Mouse (Mus musculus) CD4-positive helper T cell, adult 2 months (primary cell): ENCODE data around the gene Lcmt1.

Experiments used
- DNase-seq: peaks from one replicate; pipeline ENCODE4 v3.0.0-alpha.2; 2012; ENCODE audit warnings: low read depth, missing footprints, low spot score

Lcmt1 gene

DNA sequence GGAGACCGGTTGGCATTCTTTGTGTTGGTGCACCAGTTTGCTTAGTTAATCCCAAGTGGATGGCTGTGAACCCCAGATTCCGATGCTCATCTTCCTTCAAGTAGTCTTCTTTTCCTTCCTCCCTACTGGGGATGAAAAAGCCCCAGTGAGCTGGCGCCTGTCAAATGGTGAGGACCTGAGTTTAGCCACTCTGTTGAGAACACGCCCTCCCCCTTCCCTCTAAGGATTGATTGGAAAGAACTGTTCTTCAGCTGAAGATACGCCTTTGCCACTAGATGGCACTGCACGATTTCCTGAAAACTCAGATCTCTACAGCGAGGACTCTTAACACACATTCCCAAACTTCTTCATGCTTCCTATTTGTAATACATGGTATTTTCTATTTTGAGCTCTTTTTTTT, 29.2 kb downstream of the Lcmt1 start:
- peak; percentile 16 for DNase-seq

DNA sequence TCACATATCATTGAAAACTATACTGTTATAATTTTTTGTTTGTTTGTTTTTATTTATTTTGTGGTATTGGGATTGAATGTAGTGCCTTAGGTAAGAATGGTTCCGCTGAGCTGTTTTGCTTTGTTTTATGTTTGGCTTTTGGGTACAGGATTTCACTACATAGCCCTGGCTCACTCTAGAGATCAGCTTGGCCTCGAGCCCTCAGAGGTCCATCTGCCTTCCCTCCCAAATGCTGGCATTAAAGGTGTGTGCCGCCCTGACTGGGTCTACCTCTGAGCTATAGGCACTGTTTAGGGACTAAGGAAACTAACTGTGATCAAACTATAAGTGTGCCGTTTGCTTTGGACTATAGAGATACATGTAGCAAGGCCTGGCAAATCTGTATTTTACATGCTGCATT, 29.7 kb downstream of the Lcmt1 start:
- DNase-seq = no peak

DNA sequence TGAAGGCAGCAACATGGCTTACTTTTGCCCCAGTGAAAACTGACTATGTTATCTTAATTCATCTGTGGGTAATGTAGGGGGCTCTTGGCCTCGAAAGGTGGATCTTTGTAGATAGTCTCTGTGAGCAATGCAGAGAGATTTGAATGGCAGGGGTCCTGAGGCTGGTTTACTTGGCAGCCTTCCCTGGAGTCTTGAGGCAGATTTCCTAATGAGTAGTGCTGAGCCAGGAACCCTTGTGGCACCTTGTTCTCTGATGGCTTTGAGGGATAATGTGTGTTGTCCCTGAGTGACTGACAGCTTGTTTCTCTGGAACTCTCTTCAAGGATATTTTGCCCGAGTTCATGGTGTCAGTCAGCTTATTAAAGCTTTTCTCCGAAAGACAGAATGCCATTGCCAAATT, 31.5 kb downstream of the Lcmt1 start:
- no peak for DNase-seq

DNA sequence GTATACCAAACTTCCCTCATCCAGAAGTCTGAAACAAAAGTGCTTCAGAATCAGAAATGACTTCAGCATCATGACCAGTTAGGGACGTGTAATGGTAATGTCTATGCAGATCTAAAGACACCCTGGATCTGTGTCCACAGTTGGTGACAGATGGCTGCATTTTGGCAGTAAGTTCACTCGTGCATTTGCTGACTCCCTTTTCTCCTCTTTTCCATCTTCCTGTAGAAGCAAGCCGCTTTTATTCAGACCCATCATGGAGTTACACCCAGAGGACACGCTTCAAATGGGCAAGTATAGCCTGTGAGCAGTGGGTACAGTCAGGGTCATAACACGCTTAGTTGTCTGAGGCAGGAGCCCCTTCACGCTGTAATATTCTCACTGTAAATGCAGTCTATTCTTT, 34.6 kb downstream of the Lcmt1 start:
- no peak for DNase-seq

DNA sequence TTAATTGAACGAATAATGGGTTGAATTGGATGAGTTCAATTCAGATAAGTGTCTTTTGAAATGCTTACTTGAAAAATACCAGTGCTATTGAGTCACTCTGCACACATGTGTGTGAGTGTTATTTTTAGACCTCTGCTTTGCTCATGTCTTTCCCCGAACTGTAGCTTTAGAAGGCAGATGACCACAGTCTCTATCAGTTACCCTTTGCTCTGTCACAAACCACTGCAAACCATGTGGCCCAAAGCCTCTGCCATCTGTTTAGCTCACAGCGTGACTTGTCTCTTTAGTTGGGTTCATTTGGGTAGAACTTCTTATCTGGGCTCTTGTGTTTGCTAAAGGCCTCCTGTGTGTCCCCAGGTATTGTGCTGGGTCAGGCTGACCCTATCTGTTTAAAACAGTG, 36.0 kb downstream of the Lcmt1 start:
- DNase-seq = no peak

DNA sequence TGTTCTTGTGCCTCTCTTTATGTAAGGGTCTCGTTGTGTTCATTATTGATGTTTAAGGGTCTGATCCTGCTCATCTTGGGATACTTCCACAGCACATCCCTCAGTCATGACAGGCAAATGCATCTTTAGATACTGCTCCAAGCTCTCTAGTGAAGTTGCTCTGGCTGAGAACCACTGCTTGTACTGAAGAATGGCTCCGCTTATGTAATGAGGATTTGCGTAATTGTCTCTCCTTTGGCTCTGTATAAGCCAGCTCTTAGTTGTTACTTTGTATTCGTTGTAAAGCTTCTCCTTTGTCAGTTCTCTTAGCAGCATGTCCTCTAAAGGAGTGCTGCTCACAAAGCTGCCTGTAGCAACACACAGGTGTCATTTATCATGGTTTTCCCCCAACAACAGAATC, 37.4 kb downstream of the Lcmt1 start:
- no peak for DNase-seq

DNA sequence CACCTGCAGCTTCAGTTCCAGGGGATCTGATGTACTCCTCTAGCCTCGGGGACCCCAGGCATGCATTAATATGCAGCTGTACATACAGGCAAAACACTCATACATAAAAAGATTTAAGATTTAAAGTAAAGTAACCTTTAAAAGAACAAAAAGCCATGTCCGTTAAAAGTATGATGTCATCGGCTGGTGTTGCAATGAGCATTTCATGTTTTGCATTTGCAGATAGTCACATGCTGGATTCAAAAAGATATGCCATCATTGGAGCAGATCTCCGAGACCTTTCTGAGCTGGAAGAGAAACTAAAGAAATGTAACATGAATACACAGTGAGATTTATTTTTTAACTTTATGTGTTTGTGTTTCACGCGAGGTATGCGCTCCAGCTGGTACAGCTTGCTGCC, 40.9 kb downstream of the Lcmt1 start:
- DNase-seq = no peak

DNA sequence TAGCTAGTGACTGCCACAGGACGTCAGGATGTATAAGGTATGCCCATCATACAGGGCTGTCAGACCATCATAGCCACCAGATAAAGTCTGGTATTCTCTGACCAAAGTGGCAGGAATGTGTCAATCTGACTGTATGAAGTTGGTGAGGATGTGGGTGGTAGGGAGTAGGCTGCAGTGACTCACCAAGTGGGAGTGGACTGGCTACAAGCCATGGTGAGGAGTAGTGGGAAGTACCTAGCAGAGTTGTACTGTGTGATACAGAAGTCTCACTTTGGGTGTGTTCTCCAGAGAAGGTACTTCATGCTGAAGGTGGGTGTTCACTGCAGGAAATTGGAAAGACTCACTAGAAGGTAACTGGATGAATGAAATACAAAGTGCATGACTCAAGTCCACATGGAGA, 41.5 kb downstream of the Lcmt1 start:
- DNase-seq = no peak

DNA sequence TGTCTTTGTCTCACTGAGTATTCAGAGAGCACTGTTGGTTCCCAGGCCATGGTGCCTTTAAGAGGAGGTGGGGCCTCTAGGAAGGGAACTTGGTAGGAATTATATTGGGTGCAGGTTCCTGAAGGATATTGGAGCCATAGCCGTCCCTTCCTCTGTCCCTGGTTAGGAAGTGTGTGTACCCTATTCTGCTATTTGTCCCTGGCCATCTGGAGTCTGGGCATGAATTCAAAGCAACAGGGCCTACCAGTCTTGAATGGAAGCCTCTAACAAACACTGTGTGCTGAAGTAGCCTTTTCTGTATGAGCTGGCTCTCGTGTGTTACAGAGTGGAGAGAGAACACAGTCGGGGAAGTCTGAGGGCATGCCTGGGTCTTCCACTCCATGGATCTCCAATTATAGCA, 42.6 kb downstream of the Lcmt1 start:
- no peak for DNase-seq

DNA sequence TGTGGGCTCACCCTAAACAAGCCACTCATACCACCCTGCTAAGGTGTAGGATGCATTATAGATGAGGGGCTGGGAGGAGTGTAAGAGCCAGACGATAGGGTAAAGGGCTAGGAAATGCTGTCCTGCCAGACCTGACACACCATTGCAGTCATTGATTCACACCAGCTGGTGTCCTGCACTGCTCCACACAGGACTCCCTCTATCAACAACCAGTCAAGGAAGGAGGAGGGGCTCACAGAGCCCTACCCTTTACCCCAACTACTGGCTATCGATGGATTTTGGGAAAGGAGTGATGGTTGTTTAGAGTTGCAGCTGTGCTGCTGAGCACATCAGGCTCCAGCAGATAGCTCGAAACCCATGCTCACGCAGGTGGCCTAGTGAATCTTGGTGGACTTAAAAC, 47.2 kb downstream of the Lcmt1 start:
- DNase-seq = no peak

DNA sequence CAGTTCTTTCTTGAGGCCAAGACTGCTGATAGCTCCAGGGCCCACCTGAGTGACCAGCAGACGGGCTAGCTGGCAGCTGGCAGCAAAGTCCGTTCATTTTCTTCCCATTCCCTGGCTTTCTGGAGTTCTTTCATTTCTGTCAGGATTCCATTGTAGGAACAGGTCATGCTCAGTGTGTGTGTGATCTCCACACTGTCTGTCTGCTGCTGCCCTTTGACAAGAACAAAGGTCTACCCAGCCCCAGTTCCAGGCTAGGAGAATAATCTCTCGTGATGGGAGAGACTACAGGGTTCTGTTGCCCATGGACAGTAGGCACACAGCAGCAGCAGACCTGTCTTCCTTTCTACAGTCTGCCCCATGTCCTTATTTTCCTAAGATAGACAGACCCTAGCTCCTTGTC, 48.1 kb downstream of the Lcmt1 start:
- DNase-seq = no peak

DNA sequence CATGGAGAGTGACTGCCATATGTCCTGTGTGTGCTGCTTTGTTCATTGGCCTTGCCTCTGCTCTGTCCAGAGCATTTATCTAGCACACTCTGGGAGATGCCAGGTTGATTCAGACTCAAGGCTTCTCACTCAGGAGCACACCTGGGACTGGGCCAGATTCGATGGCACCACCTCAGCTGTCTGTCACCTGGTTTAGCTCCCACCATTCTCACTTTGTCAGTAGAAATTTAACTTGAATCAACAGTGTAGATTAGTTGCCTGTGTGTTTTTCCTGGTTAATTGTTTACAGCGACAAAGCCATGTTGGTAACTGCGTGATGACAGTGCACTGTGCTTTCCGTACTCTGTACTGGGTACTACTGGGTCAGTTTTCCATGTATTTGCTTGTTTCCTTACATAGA, 50.4 kb downstream of the Lcmt1 start:
- no peak for DNase-seq

DNA sequence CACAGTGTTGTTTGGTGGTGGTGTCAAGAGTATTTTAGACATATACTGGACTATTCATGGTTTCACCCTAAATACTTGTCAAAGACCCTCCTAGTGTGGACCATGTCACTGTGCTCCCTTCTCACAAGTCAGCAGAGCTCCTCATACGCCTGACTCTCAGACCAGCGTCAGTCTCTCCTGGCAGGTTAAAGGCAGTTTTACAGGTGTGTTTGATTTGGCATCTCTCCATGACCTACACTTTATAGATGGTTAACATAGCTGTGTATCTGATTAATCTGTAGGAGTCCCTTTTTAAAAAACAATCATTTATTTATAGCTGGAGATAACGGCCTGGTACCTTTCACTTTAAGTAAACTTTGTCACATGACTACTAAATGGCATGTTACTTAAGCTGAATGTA, 52.4 kb downstream of the Lcmt1 start:
- no peak for DNase-seq

DNA sequence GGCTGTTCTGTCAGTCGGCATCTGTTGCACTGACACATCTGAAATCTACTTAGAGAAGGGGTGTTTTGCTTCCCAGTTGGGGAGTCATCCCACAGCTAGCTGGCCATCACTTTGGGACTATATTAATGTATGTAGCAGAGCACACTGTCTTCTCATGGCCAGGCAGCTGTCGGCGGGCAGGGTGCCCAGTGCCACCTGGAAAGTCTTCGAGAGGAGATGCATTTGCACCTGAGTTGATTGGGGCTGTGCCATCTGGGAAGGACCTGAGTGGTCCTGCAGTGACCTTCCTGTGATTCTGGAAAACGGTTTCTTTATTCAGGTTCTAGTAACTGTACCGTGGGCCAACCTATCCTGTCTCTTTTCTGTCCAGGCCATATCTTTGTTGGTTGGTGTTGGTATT, 54.7 kb downstream of the Lcmt1 start:
- no peak for DNase-seq

DNA sequence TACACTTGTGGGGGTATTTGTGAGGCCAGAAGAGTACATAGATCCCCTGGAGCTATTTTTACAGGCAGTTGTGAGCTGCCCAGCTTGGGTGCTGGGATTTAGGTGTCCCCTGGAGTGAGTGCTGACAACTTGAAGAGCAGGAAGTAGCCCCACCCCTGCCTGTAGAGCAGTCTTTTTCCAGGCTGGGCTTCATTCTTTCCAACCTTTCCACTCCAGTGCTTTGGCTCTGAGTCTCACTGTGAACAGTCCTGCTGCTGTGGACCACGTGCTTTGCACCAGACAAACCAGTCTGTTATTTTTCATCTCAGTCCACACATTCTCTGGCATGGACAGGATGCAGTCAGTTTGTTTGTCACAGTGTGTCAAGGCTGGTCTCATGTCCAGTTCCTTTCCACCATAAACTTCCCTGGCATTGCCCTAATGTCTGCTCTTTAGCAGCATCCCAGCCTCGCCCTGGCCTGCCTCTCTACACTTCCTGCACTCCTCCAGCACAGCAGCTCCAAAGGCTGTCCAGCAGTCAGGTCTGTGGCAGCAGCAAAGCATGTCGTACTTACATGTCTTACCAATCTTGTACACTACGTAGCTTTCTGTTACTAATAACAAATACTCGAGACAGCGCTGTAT, 55.7 kb downstream of the Lcmt1 start:
- no peak for DNase-seq

DNA sequence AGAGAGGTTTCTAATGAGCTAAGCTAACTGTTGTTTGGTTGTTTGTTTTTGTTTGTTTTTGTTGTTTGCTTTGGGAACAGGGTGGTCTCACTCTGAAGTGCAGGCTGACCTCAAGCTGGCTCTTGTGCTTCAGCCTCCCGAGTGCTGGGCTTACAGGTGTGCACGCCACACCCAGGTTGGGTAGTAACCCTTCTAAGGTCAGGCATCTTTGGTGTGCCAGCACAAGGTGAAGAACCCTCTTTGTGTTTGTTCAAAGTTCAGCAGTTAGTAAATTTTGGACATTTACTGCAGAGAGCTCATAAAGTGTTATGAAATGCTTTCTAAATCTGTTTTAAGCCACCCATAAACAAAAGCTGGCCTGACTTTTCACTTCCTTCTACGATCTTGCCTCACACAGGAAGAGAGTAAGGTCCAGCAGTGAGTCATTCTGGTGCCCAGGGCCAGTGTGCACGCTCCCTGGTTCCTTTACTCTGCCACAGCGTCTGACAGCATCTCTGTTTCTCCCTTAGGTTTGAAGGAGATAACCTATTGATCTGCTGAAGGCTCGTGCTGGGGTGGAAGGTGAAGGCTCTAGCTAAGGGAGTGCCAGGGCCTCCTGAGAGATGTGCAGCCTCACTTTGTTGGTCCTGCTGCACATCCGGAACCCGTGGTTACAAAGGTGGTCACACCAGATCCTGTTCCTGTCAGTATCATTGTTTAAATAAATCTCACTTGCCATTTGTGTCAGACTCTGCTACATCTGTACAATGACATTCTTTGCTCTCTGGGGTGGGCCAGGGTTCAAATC, 60.2 kb downstream of the Lcmt1 start:
- no peak for DNase-seq

DNA sequence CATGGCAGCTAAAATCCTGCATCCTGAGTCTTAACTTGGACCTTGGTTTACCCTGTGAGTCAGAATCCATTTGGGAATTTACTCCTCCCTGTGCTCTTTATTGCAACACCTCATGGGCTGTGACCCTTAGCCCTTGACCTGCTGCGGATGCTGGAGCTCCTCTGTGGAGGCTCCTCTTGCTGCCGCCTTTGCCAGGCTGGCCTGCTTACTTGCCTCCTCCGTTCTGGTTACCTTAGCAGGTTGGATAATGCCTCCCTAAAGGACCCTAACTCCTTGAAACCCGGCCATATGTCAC, 60.8 kb downstream of the Lcmt1 start:
- DNase-seq = no peak

DNA sequence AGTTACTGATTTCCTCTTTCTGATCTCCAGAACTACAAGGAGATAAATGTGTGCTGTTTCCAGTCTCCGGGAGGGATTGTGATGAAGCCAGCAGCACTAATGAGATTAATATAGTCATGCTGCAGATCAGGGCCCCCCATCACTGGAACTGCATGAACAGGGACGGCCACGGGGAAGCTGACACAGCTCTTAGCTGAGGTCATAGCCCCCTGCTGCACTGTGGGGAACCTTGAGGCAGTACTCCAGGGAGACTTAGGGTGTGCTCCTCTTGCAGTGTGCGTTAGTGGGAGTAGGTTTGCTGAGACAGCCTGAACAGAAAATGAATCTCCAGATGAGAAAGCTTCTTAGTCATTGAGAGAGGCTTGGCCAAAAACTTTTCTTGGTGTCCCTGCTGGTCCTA, 61.6 kb downstream of the Lcmt1 start:
- DNase-seq = no peak

DNA sequence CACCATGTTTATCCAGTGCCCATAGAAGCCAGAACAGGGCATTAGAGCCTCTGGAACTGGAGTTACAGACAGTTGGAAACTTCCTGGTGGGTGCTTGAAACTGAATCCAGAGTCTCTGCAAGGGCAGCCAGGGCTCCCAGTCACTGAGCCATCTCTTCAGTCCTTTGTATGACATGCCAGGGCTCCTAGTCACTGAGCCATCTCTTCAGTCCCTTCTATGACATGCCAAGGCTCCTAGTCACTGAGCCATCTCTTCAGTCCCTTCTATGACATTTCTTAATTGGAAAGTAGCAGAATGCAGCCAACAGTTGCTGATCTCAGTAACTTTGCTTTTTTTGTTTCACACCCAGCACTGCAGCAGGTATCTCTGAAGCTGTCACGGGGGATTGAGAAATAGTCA, 72.5 kb downstream of the Lcmt1 start:
- DNase-seq = no peak

DNA sequence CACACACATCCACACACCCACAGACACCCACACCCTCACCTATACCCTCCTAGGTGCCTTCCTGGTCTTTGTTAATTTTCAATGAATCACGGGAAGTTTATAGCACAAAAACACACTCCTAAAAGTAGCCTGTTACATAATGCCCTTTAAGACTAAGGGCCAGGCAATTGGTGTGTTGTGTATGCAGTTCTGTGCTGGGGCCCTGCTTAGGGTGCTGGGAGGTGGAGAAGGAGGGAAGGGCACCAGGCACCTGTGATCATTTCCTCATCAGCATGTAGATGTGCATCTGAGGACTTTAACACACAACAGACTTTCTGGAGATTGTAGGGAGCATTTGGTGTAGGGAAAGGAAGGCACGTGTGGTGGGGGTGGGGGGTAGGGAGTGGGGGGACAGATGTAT, 79.2 kb downstream of the Lcmt1 start:
- DNase-seq = no peak

DNA sequence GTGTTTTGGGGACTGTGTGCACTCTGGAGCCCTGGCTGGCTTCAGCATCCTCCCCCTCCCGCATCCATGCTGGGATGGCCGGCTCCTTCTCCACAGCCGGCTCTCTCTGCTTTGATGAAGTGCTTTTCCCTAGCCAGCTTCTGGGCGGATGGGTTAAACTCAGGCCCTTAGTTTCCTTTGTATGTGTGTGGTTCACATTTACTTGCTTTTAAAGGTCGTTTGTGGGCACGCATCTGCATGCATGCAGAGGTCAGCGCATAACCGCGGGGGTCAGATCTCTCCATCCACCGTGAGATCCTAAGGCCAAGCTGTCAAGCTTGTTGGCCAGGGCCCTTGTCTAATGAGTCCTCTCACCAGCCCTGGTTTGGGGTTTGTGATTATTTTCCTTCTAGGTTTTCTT, 80.1 kb downstream of the Lcmt1 start:
- no peak for DNase-seq

DNA sequence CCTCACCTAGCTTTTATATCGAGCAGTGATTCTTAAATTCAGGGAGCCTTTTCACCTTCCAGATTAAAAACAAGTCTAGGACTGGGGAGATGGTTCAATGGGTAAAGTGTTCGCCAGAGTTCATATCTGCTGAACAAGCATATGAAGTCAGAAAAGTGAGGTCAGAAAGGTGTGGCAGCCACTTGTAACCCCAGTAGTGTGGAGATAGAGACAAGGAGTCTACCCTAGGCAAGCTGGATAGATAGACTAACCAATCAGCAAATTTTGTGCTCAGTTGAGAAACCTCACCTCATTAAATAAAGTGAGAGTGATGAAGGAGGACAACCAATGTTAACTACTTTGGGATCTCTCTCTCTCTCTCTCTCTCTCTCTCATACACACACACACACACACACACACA, 80.9 kb downstream of the Lcmt1 start:
- no peak for DNase-seq

DNA sequence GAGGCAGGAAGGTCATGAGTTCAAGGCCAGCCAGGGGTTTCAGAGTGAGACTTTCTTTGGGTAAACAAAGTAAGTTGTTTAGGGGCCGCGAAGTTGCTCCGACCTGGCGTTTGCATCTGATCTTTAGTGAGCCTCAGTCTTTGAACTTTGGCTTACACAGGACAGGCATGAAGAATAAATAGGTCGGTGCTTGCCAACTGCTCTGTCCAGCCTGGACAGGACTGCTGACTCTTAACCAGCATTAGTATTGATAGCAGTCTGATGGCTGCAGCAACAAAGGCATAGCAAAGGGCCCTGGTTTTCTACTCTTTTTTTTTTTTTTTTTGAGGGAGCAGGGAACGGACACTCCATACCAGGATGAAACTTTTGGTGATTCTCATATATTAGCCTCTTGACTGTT, 83.0 kb downstream of the Lcmt1 start:
- no peak for DNase-seq

DNA sequence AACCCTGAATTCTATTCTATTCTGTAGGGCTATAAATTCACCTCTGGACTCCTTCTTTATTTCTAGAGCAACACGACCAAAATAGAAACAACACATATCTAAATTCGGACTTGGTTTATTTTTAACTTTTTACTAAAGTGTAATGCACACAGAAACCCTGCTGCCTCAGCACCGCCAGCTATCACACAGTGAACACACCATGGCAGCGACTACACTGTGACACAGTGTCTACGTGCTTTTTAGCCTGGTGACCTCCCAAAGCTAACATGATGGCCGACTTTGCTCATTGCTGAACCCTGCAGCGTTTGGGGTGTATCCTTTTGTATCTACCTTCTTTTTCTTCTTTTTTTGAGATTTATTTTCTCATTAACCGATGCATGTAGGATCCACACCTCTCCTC, 83.5 kb downstream of the Lcmt1 start:
- DNase-seq = no peak
